Mouse (Mus musculus) heart, postnatal 0 days (tissue): ENCODE results near the gene Myo10.

Source experiments
- CTCF ChIP-seq: IDR thresholded peaks from 2 replicates; pipeline ENCODE4 v1.5.1; 2016; ENCODE audit warnings: antibody characterized with exemption, control low read depth, low read depth
- EP300 ChIP-seq: IDR thresholded peaks from 2 replicates; pipeline ENCODE4 v1.6.1; 2016; ENCODE audit warnings: antibody characterized with exemption, low read depth

- TF ChIP-seq CTCF (no peak), EP300 (no peak)
These were observed 48.3 kb upstream of the Myo10 start for GRCm38 (mm10) chr15:25573876-25574601.
